Mouse (Mus musculus): ENCODE measurements around the gene Ablim1.

Ablim1 gene

DNA sequence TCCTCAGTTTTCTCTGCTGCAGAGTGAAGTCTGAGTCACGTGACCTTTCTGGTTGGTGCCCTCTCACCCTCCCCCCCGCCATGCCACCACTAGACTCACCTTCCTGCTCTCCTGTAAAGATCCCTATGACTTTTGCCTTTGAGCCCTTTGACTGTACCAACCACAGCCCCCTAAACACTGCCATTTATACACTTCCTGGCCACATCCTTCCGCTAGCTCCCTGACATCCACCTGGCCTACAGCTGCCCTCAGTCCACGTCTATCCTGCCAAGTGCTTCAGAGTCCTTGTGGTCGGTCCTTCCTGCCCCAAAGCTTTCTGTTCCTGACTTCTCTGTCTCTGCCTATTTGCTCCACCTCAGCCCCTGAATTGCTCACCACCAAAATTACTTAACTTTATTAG lies 29.1 kb upstream of the Ablim1 start:
- DNase-seq (ENCODE audit: low spot score): no peak

DNA sequence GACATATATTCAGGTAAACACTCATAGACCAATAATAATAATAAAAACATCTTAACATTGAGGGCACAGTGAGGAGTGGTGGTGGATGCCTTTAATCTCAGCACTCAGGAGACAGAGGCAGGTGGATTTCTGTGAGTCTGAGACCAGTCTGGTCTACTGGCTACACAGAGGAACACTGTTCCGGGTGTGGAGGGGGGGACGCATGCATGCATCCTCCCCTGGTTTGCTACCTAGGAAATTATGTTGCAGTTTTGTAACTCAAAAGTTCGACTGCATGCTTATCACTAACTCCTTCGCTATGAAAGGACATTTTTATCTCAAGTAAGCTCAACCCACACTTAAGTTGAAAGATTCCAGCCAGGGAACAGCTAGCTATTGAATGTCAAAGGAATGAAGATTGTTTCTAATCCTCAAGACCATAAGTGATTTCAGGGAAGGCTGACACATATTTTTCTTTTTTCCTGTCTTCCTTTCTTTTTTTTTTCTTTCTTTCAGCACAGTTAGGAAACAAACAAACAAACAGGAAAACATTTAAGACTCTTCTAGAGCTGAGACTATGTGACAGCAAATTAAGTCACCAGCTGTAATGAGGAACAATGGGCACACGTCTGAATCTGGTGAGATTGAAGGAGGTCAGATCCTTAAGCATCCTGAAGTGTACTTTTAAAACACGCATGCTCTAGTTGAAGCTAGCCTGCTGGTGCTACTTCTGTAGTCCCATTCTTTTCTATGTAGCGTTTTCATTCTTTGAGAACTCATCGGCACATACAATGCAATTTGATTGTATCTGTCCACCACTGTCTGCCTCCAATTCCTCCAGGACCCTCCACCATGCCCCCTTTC lies 26.4 kb upstream of the Ablim1 start:
- no peak for DNase-seq (ENCODE audit: low spot score)

DNA sequence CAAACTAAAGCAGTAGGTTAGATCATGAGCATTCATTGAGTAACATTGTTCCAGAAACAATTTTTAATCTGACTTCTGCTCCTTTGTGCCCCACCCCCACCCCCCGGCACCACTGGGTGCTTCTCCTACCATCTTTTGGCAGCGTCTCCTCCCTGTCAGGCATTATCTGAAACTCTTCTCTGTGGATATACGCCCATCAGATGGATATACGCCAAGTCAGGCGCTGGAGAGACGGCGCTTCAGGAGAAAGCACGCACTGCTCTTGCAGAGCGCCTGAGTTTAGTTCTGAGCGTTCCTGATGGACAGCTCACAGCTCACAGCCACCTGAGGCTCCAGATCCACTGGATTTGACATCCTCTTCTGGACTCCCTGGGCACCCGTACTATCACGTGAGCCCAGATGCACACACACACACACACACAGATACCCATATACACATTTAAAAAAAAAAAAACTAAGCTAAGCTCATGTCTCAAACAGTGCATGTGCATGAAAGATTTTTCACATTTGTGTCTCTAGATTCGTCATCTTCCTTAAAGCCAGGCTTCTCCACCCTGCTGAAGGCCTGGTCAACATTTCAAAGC lies 24.7 kb upstream of the Ablim1 start:
- peak; percentile 44 for DNase-seq (ENCODE audit: low spot score)

- no peak for DNase-seq (ENCODE audit: low spot score)
Measured at GRCm38 (mm10) chr19:57335135-57335534, 20.4 kb upstream of the Ablim1 start.

DNA sequence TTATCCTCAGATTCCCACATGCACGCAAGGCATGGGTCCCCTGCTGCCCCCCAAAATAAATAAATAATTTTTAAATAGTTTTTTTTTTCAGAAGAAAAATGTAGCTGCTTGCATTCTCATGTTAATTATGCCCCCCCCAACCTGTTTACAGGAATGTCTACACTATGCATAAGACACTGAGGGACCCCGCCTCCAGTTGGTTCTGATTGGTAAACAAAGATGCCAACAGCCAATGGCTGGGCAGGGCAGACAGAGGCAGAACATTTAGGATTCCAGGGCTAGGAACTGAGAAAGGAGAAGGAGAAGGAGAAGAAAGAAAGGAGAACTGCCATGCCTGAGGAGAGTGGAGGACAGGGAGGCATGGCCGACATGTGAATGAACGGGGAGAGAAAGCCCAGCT lies 18.6 kb upstream of the Ablim1 start:
- no peak for DNase-seq (ENCODE audit: low spot score)

DNA sequence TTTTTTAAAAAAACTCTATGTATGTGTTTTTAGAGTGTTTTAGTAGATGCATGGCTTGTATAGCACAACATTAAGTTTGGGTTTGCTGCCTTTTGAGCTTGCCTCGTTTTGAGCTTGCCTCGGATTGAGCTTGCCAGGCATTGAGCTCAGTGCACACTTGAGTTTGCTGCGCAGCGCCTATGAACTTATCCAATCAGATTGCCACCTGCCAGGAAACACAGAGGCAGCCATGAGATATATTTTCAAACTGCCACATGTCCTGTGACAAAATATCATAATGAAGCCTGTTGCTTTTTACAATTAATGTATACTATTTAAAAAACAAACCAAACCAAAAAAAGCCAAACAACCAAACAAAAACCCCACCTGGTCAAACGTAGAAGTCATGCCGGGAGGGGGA lies 16.5 kb upstream of the Ablim1 start:
- DNase-seq (ENCODE audit: low spot score): no peak

DNA sequence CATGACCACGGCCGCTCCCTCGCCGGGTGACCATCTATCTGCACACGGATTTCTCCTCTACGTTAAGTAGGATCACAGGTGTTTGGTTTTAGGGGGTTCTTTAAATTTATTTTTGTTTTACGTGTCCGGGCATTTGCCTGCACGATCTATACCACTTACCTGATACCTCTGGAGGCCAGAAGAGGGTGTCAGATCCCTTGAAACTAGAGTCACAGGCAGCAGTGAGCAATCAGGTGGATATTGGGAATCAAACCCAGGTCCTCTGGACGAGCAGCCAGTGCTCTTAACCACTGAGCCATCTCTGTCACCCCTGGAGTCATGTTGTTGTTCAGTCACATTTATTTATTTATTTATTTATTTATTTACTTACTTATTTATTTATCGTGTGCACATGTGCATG lies 15.6 kb upstream of the Ablim1 start:
- no peak for DNase-seq (ENCODE audit: low spot score)

GRCm38 (mm10) chr19:57328792-57329191 lies 14.1 kb upstream of the Ablim1 start:
- peak; percentile 60 for DNase-seq (ENCODE audit: low spot score)

DNA sequence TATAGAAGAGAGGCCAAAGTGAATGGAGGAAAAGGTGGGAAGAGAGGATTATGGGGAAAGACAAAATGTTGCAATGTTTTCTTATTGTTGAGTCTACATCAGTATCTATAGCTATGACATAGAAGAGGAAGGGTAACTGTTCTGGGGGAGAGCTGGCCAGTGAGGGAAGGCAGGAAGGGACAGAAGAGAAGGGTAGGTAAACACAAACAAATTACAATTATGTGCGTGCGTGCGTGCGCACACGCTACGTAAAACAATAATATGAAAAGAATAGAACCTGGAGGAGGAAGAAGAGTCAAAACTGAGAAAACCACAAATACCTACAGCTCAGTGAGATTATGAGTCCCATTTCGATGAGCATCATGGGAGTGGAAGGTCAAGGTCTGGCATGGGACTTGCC lies 13.6 kb upstream of the Ablim1 start:
- no peak for DNase-seq (ENCODE audit: low spot score)

- DNase-seq (ENCODE audit: low spot score): no peak
Measured at GRCm38 (mm10) chr19:57327679-57328078, 13.0 kb upstream of the Ablim1 start.

DNA sequence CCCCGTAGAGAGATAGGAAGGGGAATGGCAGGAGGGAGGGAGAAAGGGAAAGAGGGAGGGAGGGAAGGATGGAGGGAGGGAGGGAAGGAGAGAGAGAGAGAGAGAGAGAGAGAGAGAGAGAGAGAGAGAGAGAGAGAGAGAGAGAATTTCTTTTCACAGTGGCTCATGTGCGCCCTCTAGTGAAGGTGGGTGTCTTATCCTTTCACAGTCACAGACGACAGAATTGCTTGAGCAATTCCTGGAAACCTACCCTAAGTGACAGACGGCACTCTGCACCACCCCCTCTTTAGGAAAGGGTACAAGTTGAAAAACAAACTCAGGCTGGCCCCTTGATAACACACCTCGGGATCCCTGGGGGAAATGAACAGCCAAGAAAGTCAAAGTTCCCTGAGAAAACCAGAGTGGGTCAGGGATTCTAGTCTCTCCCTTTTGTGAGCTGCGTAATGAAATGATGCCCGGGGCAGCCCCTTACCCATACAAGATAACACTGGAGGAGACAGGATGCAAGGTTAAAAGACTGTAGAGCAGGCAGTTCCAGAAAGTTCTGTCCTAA lies 11.1 kb upstream of the Ablim1 start:
- peak; percentile 75 for DNase-seq (ENCODE audit: low spot score)

DNA sequence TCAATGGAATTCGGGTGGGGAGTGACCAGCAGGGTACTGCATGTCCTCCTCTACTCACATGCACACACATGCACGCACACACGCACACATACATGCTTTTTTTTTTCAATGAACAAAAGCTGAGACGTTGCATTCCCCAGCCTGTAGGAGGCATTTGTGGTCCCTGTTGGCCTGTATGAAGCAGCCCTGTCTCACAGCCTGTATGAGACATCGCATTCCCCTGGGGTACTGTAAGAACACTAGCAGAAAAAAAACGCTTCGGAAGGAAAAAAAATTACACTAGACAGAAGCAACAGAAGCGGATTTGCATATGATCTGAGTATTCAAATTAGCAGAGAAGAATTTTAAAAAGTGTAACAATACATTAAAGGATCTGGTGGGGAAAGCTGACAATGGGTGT lies 8.4 kb upstream of the Ablim1 start:
- peak; percentile 73 for DNase-seq (ENCODE audit: low spot score)

GRCm38 (mm10) chr19:57322491-57322890 lies 7.8 kb upstream of the Ablim1 start:
- no peak for DNase-seq (ENCODE audit: low spot score)

GRCm38 (mm10) chr19:57321839-57322238 lies 7.1 kb upstream of the Ablim1 start:
- no peak for DNase-seq (ENCODE audit: low spot score)

GRCm38 (mm10) chr19:57320656-57321382 lies 6.1 kb upstream of the Ablim1 start:
- no peak for DNase-seq (ENCODE audit: low spot score)

GRCm38 (mm10) chr19:57316597-57316996 lies 1.9 kb upstream of the Ablim1 start:
- no peak for DNase-seq (ENCODE audit: low spot score)

GRCm38 (mm10) chr19:57315013-57315565 lies 370 bp upstream of the Ablim1 start:
- DNase-seq (ENCODE audit: low spot score): no peak

GRCm38 (mm10) chr19:57313891-57314345 lies 801 bp downstream of the Ablim1 start:
- DNase-seq (ENCODE audit: low spot score): no peak

- DNase-seq (ENCODE audit: low spot score): no peak
Measured at GRCm38 (mm10) chr19:57313226-57313625, 1.5 kb downstream of the Ablim1 start.

DNA sequence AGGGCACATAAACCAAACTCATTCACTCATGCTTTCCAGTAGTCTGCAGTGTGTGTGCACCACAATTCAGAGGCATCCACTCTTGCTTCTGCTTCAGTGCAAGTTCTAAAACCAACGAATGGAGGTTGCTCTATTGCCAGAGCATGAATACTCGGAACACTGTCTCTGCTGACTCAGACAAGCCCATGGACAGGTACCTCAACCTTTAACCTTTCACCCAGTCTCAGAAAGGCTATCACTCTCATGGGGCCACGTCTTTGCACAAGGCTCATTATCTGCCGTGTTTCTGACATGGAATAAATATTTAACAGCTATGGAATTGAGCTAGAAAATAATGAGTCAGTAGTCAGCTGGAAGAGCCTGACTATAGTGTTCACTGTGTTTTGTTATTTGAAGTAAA lies 4.7 kb downstream of the Ablim1 start:
- DNase-seq (ENCODE audit: low spot score): no peak

GRCm38 (mm10) chr19:57306601-57307000 lies 8.1 kb downstream of the Ablim1 start:
- no peak for DNase-seq (ENCODE audit: low spot score)

GRCm38 (mm10) chr19:57305972-57306371 lies 8.7 kb downstream of the Ablim1 start:
- no peak for DNase-seq (ENCODE audit: low spot score)
